5 mouse cellular contexts compared by ENCODE assay signal in genomic region chr17:30519172-30519512, GRCm38 (mm10). TPM values are rescaled to one million over a fixed set of nuclear protein-coding genes. Genes with fewer than 3 reads are reported as not detected.
A peak's percentile ranks its signal among the peaks of the same experiment; 100 is the strongest.
DNase-seq lines count a peak whose midpoint lies in the region; ATAC-seq and TF ChIP-seq lines count a peak whose summit lies in the region.
"Not testable (repeated sequence)": the region's sequence is repeated elsewhere in the genome, so short reads cannot be mapped to it uniquely, and the experiment has no call there.

No protein-coding gene starts in this region.

- peak; percentile 56 for DNase-seq in induced T-regulatory cell, adult 2 months (ENCODE audit: low read depth)
- DNase-seq in naive thymus-derived CD4-positive, alpha-beta T cell, adult 2 months (ENCODE audit: low read depth) = peak; percentile 15

- WGBS in bone marrow, adult 2 months = 52% methylated on average over 2 of the region's 2 CpGs

- TF ChIP-seq CTCF in bone marrow, adult 2 months (IDR thresholded peaks at IDR 0.05; ENCODE audit: control insufficient read depth, insufficient read depth, low read length) = not testable (repeated sequence)

- not testable (repeated sequence) for H3K4me1 ChIP-seq in bone marrow, adult 2 months (ENCODE audit: control insufficient read depth, insufficient read depth, low read length)

- not testable (repeated sequence) for TF ChIP-seq POLR2A in bone marrow, adult 2 months (IDR thresholded peaks at IDR 0.05; ENCODE audit: borderline replicate concordance, control insufficient read depth, low read depth, low read length)

- not testable (repeated sequence) for H3K4me3 ChIP-seq in bone marrow, adult 2 months (replicated peaks; ENCODE audit: control insufficient read depth, low read depth, low read length)

- peak; percentile 55 for ATAC-seq in granulocyte monocyte progenitor cell, adult 5-6 weeks (replicated peaks; ENCODE audit: poor library complexity, severe bottlenecking)
- ATAC-seq in megakaryocyte, adult 5-6 weeks (ENCODE audit: poor library complexity, severe bottlenecking) = 0 out of 2 replicates have a peak, but pooled peaks have one; percentile 30

- peak overlapping the region; percentile 5; the same call in 1 of the 2 replicates for H3K27ac ChIP-seq in bone marrow, adult 2 months (ENCODE audit: control insufficient read depth, insufficient read depth, low read depth, low read length, poor library complexity)

RNA-seq across cellular contexts. Expression of gene Btbd9, which starts 57.1 kb away (rescaled TPM):
- polyA plus RNA-seq in bone marrow, adult 2 months (2011; ENCODE audit: insufficient read depth, insufficient read length, low replicate concordance, missing spikeins) = 4.7 and 21.0 TPM in 2 replicates
- 34.7 and 40.5 TPM in 2 replicates for total RNA-seq in granulocyte monocyte progenitor cell, adult 5-6 weeks (2014; fragmentation: Nextera tagmentation)
- total RNA-seq in granulocyte monocyte progenitor cell, adult 5-6 weeks (2017) = 22.0 and 22.1 TPM in 2 replicates
- 16.3 and 21.0 TPM in 2 replicates for total RNA-seq in megakaryocyte, adult 5-6 weeks (2015)
- total RNA-seq in megakaryocyte, adult 5-6 weeks (2017) = 12.6 and 15.5 TPM in 2 replicates
